Mouse (Mus musculus): ENCODE data around the gene Tceanc2.

Gene Tceanc2

GRCm38 (mm10) chr4:107178830-107179490 lies at the start of gene Tceanc2:
Tceanc2 (minus strand) TSS chr4:107179116.
- peak; percentile 70 to 85 for DNase-seq (ENCODE audit: inconsistent age in 2 of 2, low spot score in 1 of 2)

GRCm38 (mm10) chr4:107226313-107226712 lies 47.4 kb upstream of the Tceanc2 start:
- DNase-seq (ENCODE audit: inconsistent age in 2 of 2, low spot score in 1 of 2), result no peak

- DNase-seq (ENCODE audit: inconsistent age in 2 of 2, low spot score in 1 of 2), result peak; percentile 20 to 46
Measured at GRCm38 (mm10) chr4:107223225-107224204, 44.6 kb upstream of the Tceanc2 start.

GRCm38 (mm10) chr4:107221524-107221923 lies 42.6 kb upstream of the Tceanc2 start:
- no peak for DNase-seq (ENCODE audit: inconsistent age in 2 of 2, low spot score in 1 of 2)

GRCm38 (mm10) chr4:107217574-107217973 lies 38.7 kb upstream of the Tceanc2 start:
- DNase-seq (ENCODE audit: inconsistent age in 2 of 2, low spot score in 1 of 2), result peak in 1 of 2 experiments; percentile 43

GRCm38 (mm10) chr4:107213279-107214011 lies 34.5 kb upstream of the Tceanc2 start:
- no peak for DNase-seq (ENCODE audit: inconsistent age in 2 of 2, low spot score in 1 of 2)

- no peak for DNase-seq (ENCODE audit: inconsistent age in 2 of 2, low spot score in 1 of 2)
Measured at GRCm38 (mm10) chr4:107211936-107212335, 33.0 kb upstream of the Tceanc2 start.

- no peak for DNase-seq (ENCODE audit: inconsistent age in 2 of 2, low spot score in 1 of 2)
Measured at GRCm38 (mm10) chr4:107211465-107211864, 32.5 kb upstream of the Tceanc2 start.

GRCm38 (mm10) chr4:107210483-107211097 lies 31.7 kb upstream of the Tceanc2 start:
- no peak for DNase-seq (ENCODE audit: inconsistent age in 2 of 2, low spot score in 1 of 2)

- no peak for DNase-seq (ENCODE audit: inconsistent age in 2 of 2, low spot score in 1 of 2)
Measured at GRCm38 (mm10) chr4:107208880-107209279, 30.0 kb upstream of the Tceanc2 start, which contains the start of gene Ldlrad1. Ldlrad1 (plus strand) TSS chr4:107209180.

GRCm38 (mm10) chr4:107207016-107207415 lies 28.1 kb upstream of the Tceanc2 start:
- DNase-seq (ENCODE audit: inconsistent age in 2 of 2, low spot score in 1 of 2), result no peak

GRCm38 (mm10) chr4:107203001-107203400 lies 24.1 kb upstream of the Tceanc2 start:
- DNase-seq (ENCODE audit: inconsistent age in 2 of 2, low spot score in 1 of 2), result no peak

- DNase-seq (ENCODE audit: inconsistent age in 2 of 2, low spot score in 1 of 2), result no peak
Measured at GRCm38 (mm10) chr4:107201779-107202178, 22.9 kb upstream of the Tceanc2 start.

GRCm38 (mm10) chr4:107198072-107198471 lies 19.2 kb upstream of the Tceanc2 start:
- peak; percentile 68 to 77 for DNase-seq (ENCODE audit: inconsistent age in 2 of 2, low spot score in 1 of 2)

- DNase-seq (ENCODE audit: inconsistent age in 2 of 2, low spot score in 1 of 2), result no peak
Measured at GRCm38 (mm10) chr4:107196454-107196853, 17.5 kb upstream of the Tceanc2 start.

GRCm38 (mm10) chr4:107193841-107194240 lies 14.9 kb upstream of the Tceanc2 start:
- no peak for DNase-seq (ENCODE audit: inconsistent age in 2 of 2, low spot score in 1 of 2)

GRCm38 (mm10) chr4:107185703-107186102 lies 6.8 kb upstream of the Tceanc2 start:
- no peak for DNase-seq (ENCODE audit: inconsistent age in 2 of 2, low spot score in 1 of 2)

GRCm38 (mm10) chr4:107183203-107183602 lies 4.3 kb upstream of the Tceanc2 start:
- DNase-seq (ENCODE audit: inconsistent age in 2 of 2, low spot score in 1 of 2), result peak in 1 of 2 experiments; percentile 47

- no peak for DNase-seq (ENCODE audit: inconsistent age in 2 of 2, low spot score in 1 of 2)
Measured at GRCm38 (mm10) chr4:107182796-107183195, 3.9 kb upstream of the Tceanc2 start.

GRCm38 (mm10) chr4:107181866-107182265 lies 3.0 kb upstream of the Tceanc2 start:
- DNase-seq (ENCODE audit: inconsistent age in 2 of 2, low spot score in 1 of 2), result peak in 1 of 2 experiments; percentile 30

- DNase-seq (ENCODE audit: inconsistent age in 2 of 2, low spot score in 1 of 2), result no peak
Measured at GRCm38 (mm10) chr4:107180746-107181145, 1.8 kb upstream of the Tceanc2 start.

Data from adrenal gland, adult (tissue).